Mouse (Mus musculus): ENCODE results near the gene Rps6ka2. TPM values are rescaled to one million over a fixed set of nuclear protein-coding genes. Genes with fewer than 3 reads are reported as not detected.
"Not testable (repeated sequence)": the region's sequence is repeated elsewhere in the genome, so short reads cannot be mapped to it uniquely, and the experiment has no call there.

Rps6ka2 gene
- polyA plus RNA-seq, 1 experiment from 2014 or later: 35.6 TPM

DNA sequence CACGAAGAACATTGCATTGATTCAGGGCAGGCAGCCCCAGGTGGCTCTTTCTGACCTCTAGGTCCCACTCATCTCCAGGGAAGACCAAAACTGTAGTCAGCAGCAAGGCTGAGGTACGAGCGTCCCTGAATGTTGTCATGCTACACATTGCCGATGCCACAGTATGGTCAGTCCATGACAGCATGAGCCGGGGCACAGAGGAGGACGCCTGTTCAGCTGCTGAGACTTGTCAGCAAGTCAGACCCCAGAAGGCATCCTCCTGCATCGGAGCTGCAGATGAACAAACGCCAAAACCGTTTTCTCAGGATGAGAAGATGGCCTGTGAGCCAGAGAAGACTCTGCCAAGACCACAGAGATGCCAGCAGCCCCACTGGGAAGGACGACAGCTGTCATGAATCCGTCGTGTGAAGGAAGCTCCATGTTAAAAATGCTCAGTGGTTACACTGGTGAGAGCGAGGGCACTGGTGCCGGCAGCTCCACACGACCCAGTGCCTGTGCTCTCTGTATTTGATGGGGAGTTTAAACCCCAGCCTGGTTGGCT lies 108.9 kb downstream of the Rps6ka2 start:
- no peak overlapping the region for H3K27ac ChIP-seq (ENCODE audit: low read depth, low read length)
- H3K27me3 ChIP-seq (ENCODE audit: control insufficient read depth, insufficient read depth, low read length): no peaks in the 10 kb centered on the region
- H3K36me3 ChIP-seq (ENCODE audit: control insufficient read depth, insufficient read depth, low read length): peaks cover 3% of the 10 kb centered on the region
- H3K4me1 ChIP-seq (ENCODE audit: control insufficient read depth, insufficient read depth, low read length): no peaks in the 10 kb centered on the region
- no peak overlapping the region for H3K4me2 ChIP-seq (ENCODE audit: low read depth)
- ATAC-seq (ENCODE audit: insufficient read depth, low FRiP score, low TSS enrichment) (no peak), DNase-seq (ENCODE audit: low spot score) (no peak)
- H3K4me3 ChIP-seq (ENCODE audit: low read depth, low read length): no peak overlapping the region
- H3K9ac ChIP-seq (ENCODE audit: low read length): no peak overlapping the region
- H3K9me3 ChIP-seq (ENCODE audit: control insufficient read depth, low read length): no peaks in the 10 kb centered on the region
- 89% methylated on average over 15 of the region's 15 CpGs for WGBS

DNA sequence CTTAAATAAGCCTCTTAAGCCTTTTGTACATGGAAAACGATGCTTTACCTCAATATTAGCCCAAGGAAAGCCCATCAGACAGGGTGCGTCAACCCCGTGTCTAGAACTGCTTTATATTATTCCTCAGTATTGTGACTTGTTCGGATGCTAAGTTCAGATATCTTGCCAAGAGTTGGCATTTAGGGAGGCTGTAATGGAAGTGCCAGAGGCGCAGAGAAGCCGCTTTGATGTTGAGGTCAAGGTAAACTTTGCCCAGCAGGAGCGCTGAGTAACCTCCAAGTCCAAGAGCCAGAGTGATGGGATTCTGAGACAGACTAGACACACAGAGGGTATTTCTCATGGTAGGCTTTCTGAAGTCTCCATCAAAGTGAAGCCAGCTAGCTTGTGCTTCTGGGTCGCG lies 109.3 kb downstream of the Rps6ka2 start:
- H3K9ac ChIP-seq (ENCODE audit: low read length): no peak overlapping the region
- ATAC-seq (ENCODE audit: insufficient read depth, low FRiP score, low TSS enrichment) (no peak), DNase-seq (ENCODE audit: low spot score) (no peak)
- H3K27ac ChIP-seq (ENCODE audit: low read depth, low read length): no peak overlapping the region
- H3K4me1 ChIP-seq (ENCODE audit: control insufficient read depth, insufficient read depth, low read length): no peaks in the 10 kb centered on the region
- no peak overlapping the region for H3K4me2 ChIP-seq (ENCODE audit: low read depth)
- 91% methylated on average over 9 of the region's 9 CpGs for WGBS
- H3K4me3 ChIP-seq (ENCODE audit: low read depth, low read length): no peak overlapping the region
- peaks cover 3% of the 10 kb centered on the region for H3K36me3 ChIP-seq (ENCODE audit: control insufficient read depth, insufficient read depth, low read length)
- no peaks in the 10 kb centered on the region for H3K9me3 ChIP-seq (ENCODE audit: control insufficient read depth, low read length)
- no peaks in the 10 kb centered on the region for H3K27me3 ChIP-seq (ENCODE audit: control insufficient read depth, insufficient read depth, low read length)

DNA sequence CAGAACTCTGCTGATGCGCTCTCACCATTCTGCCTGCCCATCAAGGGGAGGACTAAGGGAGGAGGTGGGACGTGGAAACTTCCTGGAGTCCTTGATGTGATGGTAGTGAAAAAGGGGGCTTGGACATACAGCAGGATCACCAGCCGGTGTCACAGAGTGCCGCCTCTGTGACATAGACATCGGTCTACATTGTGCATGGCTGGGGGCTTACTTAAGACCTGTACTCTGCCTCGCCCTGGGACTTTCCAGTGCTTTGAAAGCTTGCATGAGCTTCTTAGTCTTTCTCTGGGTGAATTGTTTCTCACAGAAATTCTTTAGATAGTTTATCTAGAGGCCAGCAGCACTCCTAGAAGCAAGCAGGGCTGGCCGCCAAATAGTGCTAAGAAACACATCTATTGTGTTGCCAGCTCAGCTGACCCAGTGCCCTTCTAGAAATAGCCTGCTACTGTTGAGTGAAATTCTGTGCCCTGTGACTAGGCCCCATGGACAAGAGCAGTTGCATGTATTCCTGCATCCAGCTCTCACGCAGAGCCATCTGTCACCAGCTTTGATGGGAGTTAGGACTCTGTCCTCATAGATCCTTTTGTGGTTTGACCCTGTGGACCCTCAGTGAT lies 114.5 kb downstream of the Rps6ka2 start:
- H3K27me3 ChIP-seq (ENCODE audit: control insufficient read depth, insufficient read depth, low read length): no peaks in the 10 kb centered on the region
- ATAC-seq (ENCODE audit: insufficient read depth, low FRiP score, low TSS enrichment): no peak

DNA sequence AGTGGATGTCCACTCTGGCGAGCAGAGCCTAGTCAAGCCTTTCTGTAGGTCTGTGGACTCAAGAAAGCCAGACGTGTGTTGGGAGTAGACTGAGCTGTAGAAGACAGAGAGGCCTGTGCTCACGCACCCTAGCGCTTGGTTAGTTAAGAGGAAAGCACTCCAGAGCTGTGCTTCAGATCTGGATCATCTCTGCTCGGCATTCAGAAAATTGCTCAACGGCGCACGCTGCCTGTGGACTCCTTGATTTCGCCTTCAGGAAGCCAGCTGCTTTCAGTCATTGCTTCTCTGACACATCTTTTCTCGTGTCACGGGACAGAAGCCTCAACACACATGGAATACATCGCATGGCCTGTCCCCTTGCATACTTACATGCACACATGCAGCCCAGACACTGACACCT lies 115.4 kb downstream of the Rps6ka2 start:
- no peaks in the 10 kb centered on the region for H3K4me1 ChIP-seq (ENCODE audit: control insufficient read depth, insufficient read depth, low read length)
- DNase-seq (ENCODE audit: low spot score) (no peak), ATAC-seq (ENCODE audit: insufficient read depth, low FRiP score, low TSS enrichment) (no peak)
- H3K9ac ChIP-seq (ENCODE audit: low read length): no peak overlapping the region
- peaks cover 3% of the 10 kb centered on the region for H3K36me3 ChIP-seq (ENCODE audit: control insufficient read depth, insufficient read depth, low read length)
- H3K4me2 ChIP-seq (ENCODE audit: low read depth): no peak overlapping the region
- H3K4me3 ChIP-seq (ENCODE audit: low read depth, low read length): no peak overlapping the region
- H3K9me3 ChIP-seq (ENCODE audit: control insufficient read depth, low read length): no peaks in the 10 kb centered on the region
- H3K27me3 ChIP-seq (ENCODE audit: control insufficient read depth, insufficient read depth, low read length): no peaks in the 10 kb centered on the region
- H3K27ac ChIP-seq (ENCODE audit: low read depth, low read length): no peak overlapping the region
- 89% methylated on average over 12 of the region's 12 CpGs for WGBS

More for the DNA sequence above, 114.5 kb downstream of the Rps6ka2 start:
- Histone ChIP-seq H3K27ac (ENCODE audit: low read depth, low read length) (no peak overlapping the region), H3K36me3 (ENCODE audit: control insufficient read depth, insufficient read depth, low read length) (peaks cover 3% of the 10 kb centered on the region), H3K4me3 (ENCODE audit: low read depth, low read length) (no peak overlapping the region), H3K9me3 (ENCODE audit: control insufficient read depth, low read length) (no peaks in the 10 kb centered on the region), H3K4me2 (ENCODE audit: low read depth) (no peak overlapping the region), H3K4me1 (ENCODE audit: control insufficient read depth, insufficient read depth, low read length) (no peaks in the 10 kb centered on the region), H3K9ac (ENCODE audit: low read length) (no peak overlapping the region)
- WGBS: 82% methylated on average over 8 of the region's 8 CpGs
- DNase-seq (ENCODE audit: low spot score): no peak

DNA sequence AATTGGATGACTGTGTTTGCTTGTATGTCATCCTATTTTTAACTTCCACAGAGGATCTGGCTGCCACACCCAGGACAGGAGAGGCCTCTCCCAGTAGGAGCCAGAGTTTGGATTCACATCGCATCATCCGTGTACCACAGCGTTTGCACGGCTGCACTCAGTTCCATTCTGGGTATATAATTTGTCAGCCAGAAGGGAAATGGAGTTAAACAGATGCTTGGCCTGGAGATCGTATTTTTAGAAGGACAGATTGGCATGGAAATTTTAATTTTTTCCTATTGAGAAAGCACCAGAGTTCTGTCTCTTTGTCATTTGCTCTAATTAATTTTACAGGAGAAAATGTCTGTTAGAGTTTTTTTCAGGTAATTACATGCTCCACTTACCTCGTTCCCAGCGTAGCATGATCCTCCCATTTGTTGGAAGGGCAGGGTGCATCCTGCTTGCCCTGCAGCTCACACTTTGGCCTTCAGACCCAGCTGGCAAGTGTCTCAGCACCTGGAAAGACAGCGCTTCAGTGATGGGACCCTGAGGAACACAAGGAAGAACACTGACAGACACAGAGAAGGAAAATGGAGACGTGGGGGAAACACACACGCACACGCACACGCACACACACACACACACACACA lies 116.6 kb downstream of the Rps6ka2 start:
- Histone ChIP-seq H3K27me3 (ENCODE audit: control insufficient read depth, insufficient read depth, low read length) (no peaks in the 10 kb centered on the region), H3K27ac (ENCODE audit: low read depth, low read length) (no peak overlapping the region), H3K9ac (ENCODE audit: low read length) (no peak overlapping the region), H3K4me3 (ENCODE audit: low read depth, low read length) (no peak overlapping the region), H3K9me3 (ENCODE audit: control insufficient read depth, low read length) (no peaks in the 10 kb centered on the region), H3K36me3 (ENCODE audit: control insufficient read depth, insufficient read depth, low read length) (peaks cover 3% of the 10 kb centered on the region), H3K4me1 (ENCODE audit: control insufficient read depth, insufficient read depth, low read length) (no peaks in the 10 kb centered on the region), H3K4me2 (ENCODE audit: low read depth) (no peak overlapping the region)
- no peak for DNase-seq (ENCODE audit: low spot score)
- ATAC-seq (ENCODE audit: insufficient read depth, low FRiP score, low TSS enrichment): no peak
- WGBS: 93% methylated on average over 12 of the region's 12 CpGs

DNA sequence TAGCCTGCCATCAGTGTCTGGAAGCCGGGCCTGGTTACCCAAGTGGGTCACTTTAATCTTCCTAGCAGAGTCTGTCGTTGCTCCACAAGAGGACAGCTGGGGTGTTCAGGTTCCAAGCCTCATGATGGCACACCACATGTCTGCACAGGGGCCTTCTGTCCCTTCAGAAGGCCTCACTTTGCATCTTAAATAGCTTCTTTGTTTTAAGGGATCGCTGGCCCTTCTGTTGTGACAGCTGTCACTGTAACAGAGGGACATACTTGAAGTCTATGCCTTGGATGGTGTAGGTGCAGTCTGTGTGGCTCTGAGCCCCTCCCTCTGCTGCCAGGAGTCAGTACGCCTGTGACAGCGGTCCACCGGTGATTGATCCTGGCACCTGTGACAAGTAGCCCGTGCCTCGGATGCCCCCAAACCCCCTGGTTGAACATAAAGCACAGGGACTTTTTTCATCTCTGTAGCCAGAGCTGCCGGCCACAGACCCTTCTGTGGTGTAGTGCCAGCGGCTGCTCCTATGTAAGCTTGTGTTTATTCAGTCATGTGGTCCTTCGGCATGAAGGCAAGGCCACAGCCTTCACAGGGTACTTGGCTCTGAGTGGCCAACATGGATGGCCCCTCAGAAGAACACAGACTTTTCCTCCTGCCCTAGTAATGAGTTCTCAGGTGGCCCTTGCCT lies 122.2 kb downstream of the Rps6ka2 start:
- Histone ChIP-seq H3K27me3 (ENCODE audit: control insufficient read depth, insufficient read depth, low read length) (no peaks in the 10 kb centered on the region), H3K27ac (ENCODE audit: low read depth, low read length) (0 out of 2 replicates have a peak overlapping the region, but pooled peaks have one; percentile 27), H3K9ac (ENCODE audit: low read length) (0 out of 2 replicates have a peak overlapping the region, but pooled peaks have one; percentile 10), H3K9me3 (ENCODE audit: control insufficient read depth, low read length) (no peaks in the 10 kb centered on the region), H3K4me1 (ENCODE audit: control insufficient read depth, insufficient read depth, low read length) (no peaks in the 10 kb centered on the region), H3K4me2 (ENCODE audit: low read depth) (no peak overlapping the region), H3K36me3 (ENCODE audit: control insufficient read depth, insufficient read depth, low read length) (no peaks in the 10 kb centered on the region; the same call in 1 of the 2 replicates), H3K4me3 (ENCODE audit: low read depth, low read length) (no peak overlapping the region)
- no peak for DNase-seq (ENCODE audit: low spot score)
- WGBS: 63% methylated on average over 11 of the region's 11 CpGs
- ATAC-seq (ENCODE audit: insufficient read depth, low FRiP score, low TSS enrichment): no peak

DNA sequence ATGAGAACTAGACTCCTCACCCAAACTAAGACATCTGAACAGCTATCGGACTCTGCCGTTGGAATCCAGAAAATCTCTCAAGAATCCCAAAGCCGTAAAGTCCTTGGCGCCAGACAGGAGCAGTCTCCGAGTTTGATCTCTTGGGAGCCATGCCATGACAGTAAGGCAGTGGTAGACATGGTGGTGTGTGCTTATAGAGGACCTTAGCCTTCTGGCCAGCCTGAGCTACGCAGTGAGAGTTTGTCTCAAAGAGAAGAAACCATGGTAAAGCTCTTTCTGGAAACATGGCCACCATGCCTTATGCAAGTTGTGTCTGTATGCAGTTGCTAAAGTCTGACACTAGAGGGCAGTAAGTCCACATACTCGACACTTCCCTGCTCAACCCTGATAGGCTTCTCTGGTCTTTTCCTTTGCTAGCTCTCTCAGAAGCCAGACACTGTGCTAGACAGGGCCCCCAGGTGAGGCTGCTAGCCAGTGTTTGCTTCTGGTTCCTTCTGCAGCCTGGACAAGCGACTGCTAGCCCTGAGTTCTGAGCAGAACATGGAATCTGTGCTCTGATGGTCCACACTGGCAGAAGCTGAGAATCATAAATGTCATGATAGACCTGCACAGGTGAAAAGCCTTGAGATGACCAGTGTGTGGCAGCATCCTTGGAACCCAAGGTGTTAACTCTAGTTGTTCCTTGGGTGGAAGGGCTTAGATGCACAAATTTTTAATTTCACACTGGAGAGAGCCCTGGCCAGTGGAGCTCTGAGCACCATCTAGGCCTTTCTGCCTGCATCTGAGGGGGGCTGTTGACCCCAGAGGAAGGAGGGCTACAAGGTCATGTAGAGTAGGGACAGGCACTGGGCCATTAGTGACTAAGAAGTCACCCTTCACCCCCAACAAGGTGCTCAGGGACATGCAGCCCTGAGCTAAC lies 136.6 kb downstream of the Rps6ka2 start:
- H3K9ac ChIP-seq (ENCODE audit: low read length); H3K27ac ChIP-seq (ENCODE audit: low read depth, low read length); H3K9me3 ChIP-seq (ENCODE audit: control insufficient read depth, low read length); DNase-seq (ENCODE audit: low spot score); H3K4me3 ChIP-seq (ENCODE audit: low read depth, low read length); H3K4me1 ChIP-seq (ENCODE audit: control insufficient read depth, insufficient read depth, low read length); H3K4me2 ChIP-seq (ENCODE audit: low read depth); H3K36me3 ChIP-seq (ENCODE audit: control insufficient read depth, insufficient read depth, low read length); H3K27me3 ChIP-seq (ENCODE audit: control insufficient read depth, insufficient read depth, low read length): not testable (repeated sequence)
- peak; percentile 48; the same call in 1 of the 2 replicates for ATAC-seq (ENCODE audit: insufficient read depth, low FRiP score, low TSS enrichment)
- WGBS: 57% methylated on average over 8 of the region's 8 CpGs

DNA sequence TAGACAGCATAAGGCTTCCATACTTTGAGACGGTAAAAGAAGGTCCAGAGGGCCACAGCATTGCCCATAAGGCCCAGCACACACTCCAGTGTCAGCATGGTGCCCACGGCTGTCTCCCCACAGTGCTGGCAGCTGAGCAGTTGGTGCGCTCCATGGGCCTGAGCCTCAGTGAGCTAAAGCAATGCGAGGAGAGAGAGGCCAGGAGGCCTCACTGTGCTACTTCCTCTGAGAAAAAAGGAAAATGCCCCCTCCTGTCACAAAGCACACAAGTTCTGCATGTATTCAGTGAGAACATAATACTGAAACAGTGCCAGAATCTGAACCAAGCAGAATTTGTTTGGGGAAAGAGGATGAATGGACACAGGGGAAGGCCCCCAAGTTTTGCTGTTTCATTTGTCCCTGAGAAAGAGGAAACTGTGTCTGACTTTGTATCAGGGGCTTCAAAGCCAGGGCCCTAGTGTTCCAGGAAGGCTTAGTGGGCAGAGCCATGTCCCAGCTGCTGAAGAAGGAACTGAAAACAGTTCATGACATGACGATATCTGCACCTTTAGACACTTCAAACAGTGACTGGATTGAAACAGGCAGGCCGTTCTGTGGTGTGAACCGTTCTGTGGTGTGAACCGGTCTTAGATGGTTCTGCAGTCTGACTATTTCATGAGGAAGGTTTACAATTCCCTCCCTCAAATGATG lies 145.9 kb downstream of the Rps6ka2 start:
- not testable (repeated sequence) for ATAC-seq (ENCODE audit: insufficient read depth, low FRiP score, low TSS enrichment); H3K36me3 ChIP-seq (ENCODE audit: control insufficient read depth, insufficient read depth, low read length); H3K27ac ChIP-seq (ENCODE audit: low read depth, low read length); H3K9me3 ChIP-seq (ENCODE audit: control insufficient read depth, low read length); H3K4me3 ChIP-seq (ENCODE audit: low read depth, low read length); H3K4me1 ChIP-seq (ENCODE audit: control insufficient read depth, insufficient read depth, low read length); H3K27me3 ChIP-seq (ENCODE audit: control insufficient read depth, insufficient read depth, low read length); DNase-seq (ENCODE audit: low spot score); H3K4me2 ChIP-seq (ENCODE audit: low read depth); H3K9ac ChIP-seq (ENCODE audit: low read length)
- 88% methylated on average over 6 of the region's 8 CpGs for WGBS
